Mouse (Mus musculus): ENCODE data around the gene Mgat3. TPM values are rescaled to one million over a fixed set of nuclear protein-coding genes. Genes with fewer than 3 reads are reported as not detected.

The Mgat3 gene
- total RNA-seq, 2 experiments from 2014 or later = 109 to 115 TPM

- H3K4me3 ChIP-seq = no peak overlapping the region
- no peak for TF ChIP-seq CTCF (conservative IDR thresholded peaks at IDR 0.05)
- DNase-seq (ENCODE audit: low spot score in 2 of 2) = no peak
Measured at GRCm38 (mm10) chr15:80157197-80157943, 16.2 kb upstream of the Mgat3 start.

GRCm38 (mm10) chr15:80158001-80158706 lies 15.4 kb upstream of the Mgat3 start:
- Histone ChIP-seq H3K4me3 (no peak overlapping the region), H3K27ac (peak overlapping the region; percentile 64; the same call in 1 of the 2 replicates)
- DNase-seq (ENCODE audit: low spot score in 2 of 2) = no peak
- TF ChIP-seq CTCF (conservative IDR thresholded peaks at IDR 0.05) = no peak

More at GRCm38 (mm10) chr15:80157197-80157943, 16.2 kb upstream of the Mgat3 start:
- H3K27ac ChIP-seq = peak overlapping the region; percentile 7; the same call in 1 of the 2 replicates

- peak overlapping the region; percentile 64; the same call in 1 of the 2 replicates for H3K27ac ChIP-seq
- no peak for TF ChIP-seq CTCF (conservative IDR thresholded peaks at IDR 0.05)
- DNase-seq (ENCODE audit: low spot score in 2 of 2) = no peak
- no peak overlapping the region for H3K4me3 ChIP-seq
Measured at GRCm38 (mm10) chr15:80158707-80159090, 14.8 kb upstream of the Mgat3 start.

- TF ChIP-seq CTCF (conservative IDR thresholded peaks at IDR 0.05) = no peak
- Histone ChIP-seq H3K27ac (peak overlapping the region; percentile 64), H3K4me3 (no peak overlapping the region)
- no peak for DNase-seq (ENCODE audit: low spot score in 2 of 2)
Measured at GRCm38 (mm10) chr15:80159286-80159901, 14.1 kb upstream of the Mgat3 start.

GRCm38 (mm10) chr15:80160223-80160622 lies 13.3 kb upstream of the Mgat3 start:
- H3K27ac ChIP-seq = peak overlapping the region; percentile 64; the same call in 1 of the 2 replicates
- no peak overlapping the region for H3K4me3 ChIP-seq
- no peak for TF ChIP-seq CTCF (conservative IDR thresholded peaks at IDR 0.05)
- DNase-seq (ENCODE audit: low spot score in 2 of 2) = no peak

- H3K4me3 ChIP-seq = no peak overlapping the region
- DNase-seq (ENCODE audit: low spot score in 2 of 2) = no peak
- TF ChIP-seq CTCF (conservative IDR thresholded peaks at IDR 0.05) = no peak
- peak overlapping the region; percentile 64 for H3K27ac ChIP-seq
Measured at GRCm38 (mm10) chr15:80160726-80161125, 12.8 kb upstream of the Mgat3 start.

GRCm38 (mm10) chr15:80161199-80161598 lies 12.3 kb upstream of the Mgat3 start:
- DNase-seq (ENCODE audit: low spot score in 2 of 2) = no peak
- Histone ChIP-seq H3K4me3 (no peak overlapping the region), H3K27ac (peak overlapping the region; percentile 64; the same call in 1 of the 2 replicates)
- no peak for TF ChIP-seq CTCF (conservative IDR thresholded peaks at IDR 0.05)

- DNase-seq (ENCODE audit: low spot score in 2 of 2) = no peak
- peak overlapping the region; percentile 87 for H3K27ac ChIP-seq
- H3K4me3 ChIP-seq = no peak overlapping the region
- TF ChIP-seq CTCF (conservative IDR thresholded peaks at IDR 0.05) = no peak
Measured at GRCm38 (mm10) chr15:80162401-80162964, 11.0 kb upstream of the Mgat3 start.

- Histone ChIP-seq H3K27ac (peak overlapping the region; percentile 87), H3K4me3 (no peak overlapping the region)
- no peak for TF ChIP-seq CTCF (conservative IDR thresholded peaks at IDR 0.05)
- DNase-seq (ENCODE audit: low spot score in 2 of 2) = peak; percentile 61 to 75
Measured at GRCm38 (mm10) chr15:80163274-80163673, 10.2 kb upstream of the Mgat3 start.

GRCm38 (mm10) chr15:80163716-80164115 lies 9.8 kb upstream of the Mgat3 start:
- Histone ChIP-seq H3K27ac (peak overlapping the region; percentile 87), H3K4me3 (no peak overlapping the region)
- TF ChIP-seq CTCF (conservative IDR thresholded peaks at IDR 0.05) = no peak
- DNase-seq (ENCODE audit: low spot score in 2 of 2) = no peak

GRCm38 (mm10) chr15:80165396-80165795 lies 8.1 kb upstream of the Mgat3 start:
- Histone ChIP-seq H3K4me3 (no peak overlapping the region), H3K27ac (no peak overlapping the region; the same call in 1 of the 2 replicates)
- no peak for TF ChIP-seq CTCF (conservative IDR thresholded peaks at IDR 0.05)
- DNase-seq (ENCODE audit: low spot score in 2 of 2) = peak in 1 of 2 experiments; percentile 26

- Histone ChIP-seq H3K4me3 (no peak overlapping the region), H3K27ac (no peak overlapping the region)
- no peak for DNase-seq (ENCODE audit: low spot score in 2 of 2)
- no peak for TF ChIP-seq CTCF (conservative IDR thresholded peaks at IDR 0.05)
Measured at GRCm38 (mm10) chr15:80169484-80169883, 4.0 kb upstream of the Mgat3 start.

GRCm38 (mm10) chr15:80170357-80170756 lies 3.2 kb upstream of the Mgat3 start:
- DNase-seq (ENCODE audit: low spot score in 2 of 2) = no peak
- Histone ChIP-seq H3K27ac (no peak overlapping the region), H3K4me3 (no peak overlapping the region)
- no peak for TF ChIP-seq CTCF (conservative IDR thresholded peaks at IDR 0.05)
